Mouse (Mus musculus): ENCODE results near the gene Tpx2. TPM values are rescaled to one million over a fixed set of nuclear protein-coding genes. Genes with fewer than 3 reads are reported as not detected.

Tpx2 gene
- polyA plus RNA-seq, 1 experiment from 2014 or later = 51.1 TPM

GRCm38 (mm10) chr2:152909848-152910247, 62.1 kb downstream of the Tpx2 start:
- Histone ChIP-seq H3K27ac (replicated peaks) (no peak overlapping the region), H3K9me3 (no peaks in the 10 kb centered on the region), H3K9ac (replicated peaks) (no peak overlapping the region), H3K4me1 (peaks cover 19% of the 10 kb centered on the region), H3K4me3 (no peak overlapping the region), H3K4me2 (replicated peaks) (no peak overlapping the region), H3K36me3 (no peaks in the 10 kb centered on the region), H3K27me3 (peaks cover 25% of the 10 kb centered on the region)
- ATAC-seq (replicated peaks) = no peak
- 90% methylated on average over 6 of the region's 6 CpGs for WGBS

- Histone ChIP-seq H3K27ac (replicated peaks) (no peak within 1 kb of the TSS), H3K4me2 (replicated peaks) (no peak within 1 kb of the TSS), H3K4me1 (peaks cover 19% of the 10 kb centered on the region), H3K9me3 (no peaks in the 10 kb centered on the region), H3K9ac (replicated peaks) (no peak within 1 kb of the TSS), H3K4me3 (no peak within 1 kb of the TSS), H3K27me3 (peaks cover 25% of the 10 kb centered on the region), H3K36me3 (no peaks in the 10 kb centered on the region)
- WGBS = 14% methylated on average over 12 of the region's 12 CpGs
- ATAC-seq (replicated peaks) = no peak
These were observed 63.3 kb downstream of the Tpx2 start, which contains the start of gene Mylk2 for GRCm38 (mm10) chr2:152911031-152911430. TSS of gene Mylk2 (plus strand) at chr2:152911352.

- peaks cover 25% of the 10 kb centered on the region for H3K27me3 ChIP-seq
- H3K9ac ChIP-seq (replicated peaks) = no peak overlapping the region
- H3K4me1 ChIP-seq = peaks cover 18% of the 10 kb centered on the region
- no peaks in the 10 kb centered on the region for H3K9me3 ChIP-seq
- no peak overlapping the region for H3K27ac ChIP-seq (replicated peaks)
- no peak for ATAC-seq (replicated peaks)
- no peak overlapping the region for H3K4me2 ChIP-seq (replicated peaks)
- 36% methylated on average over 6 of the region's 6 CpGs for WGBS
- no peaks in the 10 kb centered on the region for H3K36me3 ChIP-seq
- no peak overlapping the region for H3K4me3 ChIP-seq
These were observed 63.7 kb downstream of the Tpx2 start for GRCm38 (mm10) chr2:152911432-152911831.

- no peak overlapping the region for H3K27ac ChIP-seq (replicated peaks)
- H3K9me3 ChIP-seq = no peaks in the 10 kb centered on the region
- no peak overlapping the region for H3K9ac ChIP-seq (replicated peaks)
- no peak for ATAC-seq (replicated peaks)
- H3K4me2 ChIP-seq (replicated peaks) = no peak overlapping the region
- 0 out of 2 replicates have a peak, but pooled peaks cover 5% of the 10 kb centered on the region for H3K4me1 ChIP-seq
- WGBS = 29% methylated on average over 7 of the region's 7 CpGs
- peaks cover 25% of the 10 kb centered on the region for H3K27me3 ChIP-seq
- H3K36me3 ChIP-seq = no peaks in the 10 kb centered on the region
- H3K4me3 ChIP-seq = no peak overlapping the region
These were observed 65.7 kb downstream of the Tpx2 start for GRCm38 (mm10) chr2:152913471-152913870.

GRCm38 (mm10) chr2:152914310-152915120, 66.8 kb downstream of the Tpx2 start:
- peak; percentile 81 for ATAC-seq (replicated peaks)
- no peak overlapping the region for H3K27ac ChIP-seq (replicated peaks)
- H3K9ac ChIP-seq (replicated peaks) = no peak overlapping the region
- peak overlapping the region; percentile 31 for H3K4me2 ChIP-seq (replicated peaks)
- peak overlapping the region; percentile 15; the same call in 1 of the 2 replicates for H3K4me3 ChIP-seq
- peaks cover 25% of the 10 kb centered on the region for H3K27me3 ChIP-seq
- WGBS = 3% methylated on average over 18 of the region's 18 CpGs
- 0 out of 2 replicates have a peak, but pooled peaks cover 5% of the 10 kb centered on the region for H3K4me1 ChIP-seq
- H3K9me3 ChIP-seq = no peaks in the 10 kb centered on the region
- H3K36me3 ChIP-seq = no peaks in the 10 kb centered on the region

GRCm38 (mm10) chr2:152915453-152915852, 67.7 kb downstream of the Tpx2 start:
- Histone ChIP-seq H3K4me3 (no peak overlapping the region), H3K9ac (replicated peaks) (no peak overlapping the region), H3K9me3 (no peaks in the 10 kb centered on the region), H3K36me3 (no peaks in the 10 kb centered on the region), H3K27ac (replicated peaks) (no peak overlapping the region), H3K4me2 (replicated peaks) (no peak overlapping the region), H3K4me1 (0 out of 2 replicates have a peak, but pooled peaks cover 5% of the 10 kb centered on the region), H3K27me3 (peaks cover 25% of the 10 kb centered on the region)
- WGBS = 74% methylated on average over 4 of the region's 4 CpGs
- ATAC-seq (replicated peaks) = no peak

GRCm38 (mm10) chr2:152916111-152916510, 68.3 kb downstream of the Tpx2 start:
- Histone ChIP-seq H3K4me1 (0 out of 2 replicates have a peak, but pooled peaks cover 5% of the 10 kb centered on the region), H3K4me2 (replicated peaks) (no peak overlapping the region), H3K9ac (replicated peaks) (no peak overlapping the region), H3K4me3 (no peak overlapping the region), H3K9me3 (no peaks in the 10 kb centered on the region), H3K27me3 (peaks cover 25% of the 10 kb centered on the region), H3K27ac (replicated peaks) (no peak overlapping the region), H3K36me3 (no peaks in the 10 kb centered on the region)
- WGBS = 61% methylated on average over 5 of the region's 5 CpGs
- no peak for ATAC-seq (replicated peaks)

GRCm38 (mm10) chr2:152917671-152918070, 69.9 kb downstream of the Tpx2 start:
- H3K9me3 ChIP-seq = no peaks in the 10 kb centered on the region
- no peak overlapping the region for H3K27ac ChIP-seq (replicated peaks)
- 0 out of 2 replicates have a peak, but pooled peaks cover 5% of the 10 kb centered on the region for H3K4me1 ChIP-seq
- no peak overlapping the region for H3K9ac ChIP-seq (replicated peaks)
- H3K27me3 ChIP-seq = peaks cover 13% of the 10 kb centered on the region
- no peak overlapping the region for H3K4me2 ChIP-seq (replicated peaks)
- WGBS = 60% methylated on average over 9 of the region's 9 CpGs
- no peak overlapping the region for H3K4me3 ChIP-seq
- no peak for ATAC-seq (replicated peaks)
- H3K36me3 ChIP-seq = no peaks in the 10 kb centered on the region

GRCm38 (mm10) chr2:152922376-152922775, 74.6 kb downstream of the Tpx2 start:
- no peak overlapping the region for H3K4me2 ChIP-seq (replicated peaks)
- WGBS = 40% methylated on average over 7 of the region's 7 CpGs
- no peak for ATAC-seq (replicated peaks)
- H3K27me3 ChIP-seq = no peaks in the 10 kb centered on the region
- no peak overlapping the region for H3K9ac ChIP-seq (replicated peaks)
- H3K27ac ChIP-seq (replicated peaks) = no peak overlapping the region
- peaks cover 5% of the 10 kb centered on the region for H3K4me1 ChIP-seq
- no peak overlapping the region for H3K4me3 ChIP-seq
- H3K9me3 ChIP-seq = no peaks in the 10 kb centered on the region
- H3K36me3 ChIP-seq = no peaks in the 10 kb centered on the region

- H3K4me3 ChIP-seq = no peak overlapping the region
- no peaks in the 10 kb centered on the region for H3K27me3 ChIP-seq
- ATAC-seq (replicated peaks) = no peak
- H3K36me3 ChIP-seq = no peaks in the 10 kb centered on the region
- 62% methylated on average over 3 of the region's 3 CpGs for WGBS
- peaks cover 5% of the 10 kb centered on the region for H3K4me1 ChIP-seq
- no peaks in the 10 kb centered on the region for H3K9me3 ChIP-seq
- H3K4me2 ChIP-seq (replicated peaks) = no peak overlapping the region
- no peak overlapping the region for H3K27ac ChIP-seq (replicated peaks)
- H3K9ac ChIP-seq (replicated peaks) = no peak overlapping the region
These were observed 75.9 kb downstream of the Tpx2 start for GRCm38 (mm10) chr2:152923621-152924020.

- 74% methylated on average over 7 of the region's 8 CpGs for WGBS
- H3K9me3 ChIP-seq = no peaks in the 10 kb centered on the region
- H3K4me1 ChIP-seq = peaks cover 5% of the 10 kb centered on the region
- H3K4me3 ChIP-seq = no peak overlapping the region
- H3K27me3 ChIP-seq = no peaks in the 10 kb centered on the region
- no peak overlapping the region for H3K9ac ChIP-seq (replicated peaks)
- H3K27ac ChIP-seq (replicated peaks) = no peak overlapping the region
- H3K36me3 ChIP-seq = no peaks in the 10 kb centered on the region
- ATAC-seq (replicated peaks) = no peak
- H3K4me2 ChIP-seq (replicated peaks) = no peak overlapping the region
These were observed 76.4 kb downstream of the Tpx2 start for GRCm38 (mm10) chr2:152924128-152924527.

- 95% methylated on average over 5 of the region's 5 CpGs for WGBS
- Histone ChIP-seq H3K9me3 (no peaks in the 10 kb centered on the region), H3K4me3 (no peak overlapping the region), H3K4me2 (replicated peaks) (no peak overlapping the region), H3K4me1 (peaks cover 5% of the 10 kb centered on the region), H3K36me3 (no peaks in the 10 kb centered on the region), H3K9ac (replicated peaks) (no peak overlapping the region), H3K27me3 (no peaks in the 10 kb centered on the region), H3K27ac (replicated peaks) (no peak overlapping the region)
- ATAC-seq (replicated peaks) = no peak
These were observed 76.8 kb downstream of the Tpx2 start for GRCm38 (mm10) chr2:152924543-152924942.
